Mouse (Mus musculus): Measurements from ENCODE around the gene Ddx39b. TPM values are rescaled to one million over a fixed set of nuclear protein-coding genes. Genes with fewer than 3 reads are reported as not detected.
"Not testable (repeated sequence)": the region's sequence is repeated elsewhere in the genome, so short reads cannot be mapped to it uniquely, and the experiment has no call there.

Ddx39b gene
- total RNA-seq, 2 experiments from 2014 or later, result 221 to 230 TPM

GRCm38 (mm10) chr17:35219601-35220041 lies 21.9 kb upstream of the Ddx39b start:
- no peak for DNase-seq

GRCm38 (mm10) chr17:35220156-35220952 lies 21.2 kb upstream of the Ddx39b start, which contains the start of gene Gm16181:
Gene Gm16181, plus strand, starts transcription at chr17:35220834.
- peak; percentile 68 for DNase-seq

GRCm38 (mm10) chr17:35222299-35222698 lies 19.2 kb upstream of the Ddx39b start:
- DNase-seq, result no peak

DNA sequence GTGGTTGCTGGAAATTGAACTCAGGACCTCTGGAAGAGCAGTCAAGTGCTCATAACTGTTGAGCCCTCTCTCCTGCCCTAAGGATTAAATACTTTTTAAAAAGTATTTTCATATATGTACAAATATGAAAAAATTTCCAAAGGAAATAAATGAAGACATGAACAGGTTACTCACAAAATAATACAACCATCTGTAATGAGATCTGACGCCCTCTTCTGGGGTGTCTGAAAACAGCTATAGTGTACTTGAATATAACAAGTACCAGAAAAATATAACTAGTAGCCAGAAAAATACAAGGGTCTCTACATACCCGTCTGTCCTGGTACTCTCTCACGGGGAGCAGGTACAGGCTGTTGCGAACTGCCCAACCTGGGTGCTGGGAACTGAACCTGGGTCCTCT lies 16.9 kb upstream of the Ddx39b start:
- no peak for DNase-seq

- DNase-seq, result no peak
These were observed 16.1 kb upstream of the Ddx39b start for GRCm38 (mm10) chr17:35225456-35225855.

DNA sequence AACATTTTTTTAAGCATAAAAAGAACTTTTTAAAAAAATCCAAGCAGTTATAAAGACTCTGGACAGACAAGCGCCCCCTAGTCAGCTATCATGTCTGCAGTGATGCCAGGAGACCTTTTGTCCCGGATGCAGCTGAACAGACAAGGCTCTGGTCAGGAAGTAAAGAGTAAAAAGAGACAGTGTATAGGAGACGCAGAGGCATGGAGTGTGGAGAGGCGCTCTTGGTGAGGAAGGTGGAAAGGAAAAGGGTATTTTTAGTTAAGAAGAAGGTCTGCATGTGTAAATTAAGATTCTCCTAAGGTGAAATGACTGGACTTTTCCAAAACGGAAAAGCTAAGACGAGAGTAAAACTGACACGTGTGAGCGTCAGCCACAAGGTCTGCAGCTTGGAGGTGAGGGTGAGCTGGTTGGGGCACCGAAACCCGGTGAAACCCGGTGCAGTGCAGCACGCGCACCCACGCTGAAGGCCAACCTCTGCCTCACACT lies 14.9 kb upstream of the Ddx39b start:
- DNase-seq, result no peak

GRCm38 (mm10) chr17:35231022-35231421 lies 10.5 kb upstream of the Ddx39b start:
- DNase-seq, result no peak

DNA sequence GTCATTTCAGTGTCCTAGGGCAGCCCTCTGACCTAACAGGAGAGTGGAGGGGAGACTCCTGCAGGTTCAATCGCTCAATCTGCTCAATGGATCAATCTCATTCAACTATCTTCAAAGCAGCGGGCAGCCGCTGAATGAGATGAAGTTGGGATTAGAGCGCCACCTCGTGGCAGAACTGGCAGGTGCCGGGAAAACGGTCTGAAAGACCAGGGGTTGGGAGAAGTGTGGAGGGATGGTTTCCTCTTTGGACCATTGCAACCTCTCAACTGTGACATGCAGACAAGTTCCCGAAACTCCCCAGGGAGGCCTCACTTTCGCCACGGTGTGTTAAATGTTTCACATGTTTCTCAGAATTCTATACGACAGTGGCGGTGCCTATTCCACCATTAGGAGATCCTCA lies 9.5 kb upstream of the Ddx39b start:
- peak; percentile 92 for DNase-seq

GRCm38 (mm10) chr17:35232659-35233058 lies 8.9 kb upstream of the Ddx39b start:
- DNase-seq, result no peak

DNA sequence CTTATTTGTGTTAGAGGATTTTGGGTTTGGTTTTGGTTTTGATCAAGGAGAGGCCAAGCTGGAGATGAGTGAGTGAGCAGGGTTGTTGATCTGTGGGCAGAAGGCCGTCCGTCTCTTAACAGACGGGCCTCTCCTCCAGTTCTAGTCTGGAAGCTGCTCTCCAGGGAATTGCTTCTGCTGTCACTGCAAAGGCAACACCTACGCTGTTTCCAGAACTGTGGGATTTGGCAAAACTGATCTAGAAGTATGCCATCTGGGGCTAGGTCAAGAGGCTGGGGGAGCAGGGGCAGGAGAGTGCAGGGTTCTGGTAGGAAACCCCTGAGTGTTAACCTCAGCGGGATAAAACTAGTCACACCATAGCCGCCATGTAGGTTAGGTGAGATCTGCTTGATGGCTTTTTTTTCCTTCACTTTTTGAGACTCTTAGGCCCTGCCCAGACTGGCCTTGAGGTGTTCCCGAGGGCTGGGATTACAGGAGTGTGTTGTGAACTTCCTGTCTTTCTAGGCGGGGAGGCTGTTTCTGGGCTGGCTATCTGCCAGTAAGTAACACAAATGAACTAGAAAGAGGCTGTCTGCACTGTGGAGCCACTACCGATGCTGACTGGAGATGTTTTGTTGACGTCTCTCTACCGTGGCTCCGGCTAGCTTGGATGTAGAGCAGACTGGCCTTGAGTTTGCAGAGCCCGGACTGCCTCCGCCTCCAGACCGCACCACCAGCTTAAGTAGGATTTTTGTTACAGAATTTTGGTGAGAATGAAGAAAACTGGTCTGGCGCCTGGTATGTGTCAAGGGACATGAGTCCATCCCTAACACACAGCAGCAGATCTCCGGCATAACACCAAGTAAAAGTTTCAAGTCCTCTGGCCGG lies 8.2 kb upstream of the Ddx39b start, which contains the start of gene Atp6v1g2:
Gene Atp6v1g2 (plus strand): TSS at position 547 of the 867 bp plus-strand sequence.
- DNase-seq, result no peak

DNA sequence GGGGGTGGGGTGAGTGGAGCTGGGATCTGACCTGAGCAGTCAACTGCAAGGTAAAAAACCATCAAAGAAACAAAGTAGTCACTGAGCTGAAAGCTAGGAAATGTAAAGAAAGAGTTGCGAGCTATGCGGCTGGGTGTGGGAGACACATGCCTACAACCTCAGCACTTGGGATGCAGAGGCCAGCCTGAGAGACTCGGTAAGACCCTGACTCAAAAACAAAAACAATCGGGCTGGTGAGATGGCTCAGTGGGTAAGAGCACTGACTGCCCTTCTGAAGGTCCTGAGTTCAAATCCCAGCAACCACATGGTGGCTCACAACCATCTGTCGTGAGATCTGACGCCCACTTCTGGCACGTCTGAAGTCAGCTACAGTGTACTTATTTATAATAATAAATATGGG lies 7.5 kb upstream of the Ddx39b start:
- DNase-seq, result not testable (repeated sequence)

DNA sequence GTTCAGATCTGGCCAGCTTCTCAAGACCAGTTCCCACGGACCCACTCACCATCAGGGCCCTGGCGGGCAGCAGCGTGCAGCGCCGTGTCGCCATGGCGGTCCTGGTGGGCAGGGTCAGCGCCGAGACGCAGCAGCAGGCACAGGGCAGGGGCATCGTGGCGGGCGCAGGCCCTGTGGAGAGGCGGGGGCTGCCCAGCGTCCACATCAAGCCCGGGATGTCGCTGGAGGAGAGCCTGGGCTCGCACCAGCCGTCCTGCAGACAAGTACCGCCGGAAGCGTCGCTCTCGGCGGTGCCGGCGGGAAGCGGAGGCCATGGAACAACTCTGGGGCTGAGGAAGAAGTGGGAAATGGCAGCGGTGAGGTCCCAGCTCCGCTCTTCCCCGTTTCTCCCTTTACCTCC lies 6.6 kb upstream of the Ddx39b start:
- DNase-seq, result peak; percentile 53

GRCm38 (mm10) chr17:35235614-35236389 lies 5.7 kb upstream of the Ddx39b start, which contains the start of gene Nfkbil1:
Gene Nfkbil1, minus strand, starts transcription at chr17:35235792.
- DNase-seq, result peak; percentile 90

DNA sequence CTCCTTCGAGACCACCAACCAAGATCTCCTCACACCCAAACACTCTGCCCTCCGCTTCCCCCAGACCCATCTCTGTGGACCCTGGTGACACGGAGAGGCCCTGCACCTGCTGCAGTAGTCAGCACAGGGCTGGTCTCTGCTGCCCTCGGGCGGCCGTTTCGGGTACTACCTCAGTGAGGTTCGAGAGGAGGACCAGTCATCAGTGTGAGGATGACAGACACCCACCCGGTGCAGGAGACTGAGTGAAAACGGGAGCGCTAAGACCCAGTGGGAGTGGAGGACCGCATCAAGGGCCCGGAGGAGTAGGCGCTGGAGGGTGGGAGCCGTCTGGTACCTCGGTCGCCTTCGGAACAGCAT lies 5.2 kb upstream of the Ddx39b start:
- peak; percentile 99 for DNase-seq

DNA sequence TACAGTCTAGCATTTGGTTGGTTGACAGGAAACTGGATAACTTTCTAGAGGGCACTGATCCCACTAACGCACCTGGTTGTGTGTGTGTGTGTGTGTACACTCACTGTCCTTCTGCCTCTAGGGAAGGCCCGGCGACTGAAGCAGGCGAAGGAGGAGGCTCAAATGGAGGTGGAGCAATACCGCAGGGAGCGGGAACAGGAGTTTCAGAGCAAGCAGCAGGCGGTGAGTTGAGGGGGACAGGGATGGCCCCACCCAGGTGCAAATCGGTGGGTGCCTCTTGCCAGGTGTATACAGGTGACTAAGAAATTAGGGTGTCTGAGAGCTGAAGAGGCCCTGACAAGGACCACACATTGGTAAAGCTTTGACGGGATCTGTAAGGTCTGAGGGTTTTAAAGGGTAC lies 4.5 kb upstream of the Ddx39b start:
- no peak for DNase-seq

- DNase-seq, result no peak
These were observed 4.0 kb upstream of the Ddx39b start for GRCm38 (mm10) chr17:35237504-35237903.

DNA sequence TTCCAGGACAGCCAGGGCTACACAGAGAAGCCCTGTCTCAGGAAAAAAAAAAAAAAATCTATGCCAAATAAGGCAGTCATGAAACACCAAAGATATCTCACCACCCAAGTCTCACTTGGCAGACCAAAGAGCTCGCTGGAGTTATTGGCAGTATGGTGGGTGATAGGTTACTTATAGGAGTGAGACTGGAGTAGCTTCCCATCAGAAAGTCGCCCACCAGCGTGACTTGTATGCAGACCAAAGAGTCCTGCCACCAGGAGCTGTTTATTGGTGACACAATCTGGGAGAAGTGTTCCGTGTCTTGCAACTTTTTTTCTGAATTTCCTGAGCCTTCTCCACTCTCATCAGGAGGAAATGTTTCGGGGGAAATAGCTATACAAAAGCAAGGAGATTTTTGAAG lies 1.8 kb upstream of the Ddx39b start:
- DNase-seq, result no peak

DNA sequence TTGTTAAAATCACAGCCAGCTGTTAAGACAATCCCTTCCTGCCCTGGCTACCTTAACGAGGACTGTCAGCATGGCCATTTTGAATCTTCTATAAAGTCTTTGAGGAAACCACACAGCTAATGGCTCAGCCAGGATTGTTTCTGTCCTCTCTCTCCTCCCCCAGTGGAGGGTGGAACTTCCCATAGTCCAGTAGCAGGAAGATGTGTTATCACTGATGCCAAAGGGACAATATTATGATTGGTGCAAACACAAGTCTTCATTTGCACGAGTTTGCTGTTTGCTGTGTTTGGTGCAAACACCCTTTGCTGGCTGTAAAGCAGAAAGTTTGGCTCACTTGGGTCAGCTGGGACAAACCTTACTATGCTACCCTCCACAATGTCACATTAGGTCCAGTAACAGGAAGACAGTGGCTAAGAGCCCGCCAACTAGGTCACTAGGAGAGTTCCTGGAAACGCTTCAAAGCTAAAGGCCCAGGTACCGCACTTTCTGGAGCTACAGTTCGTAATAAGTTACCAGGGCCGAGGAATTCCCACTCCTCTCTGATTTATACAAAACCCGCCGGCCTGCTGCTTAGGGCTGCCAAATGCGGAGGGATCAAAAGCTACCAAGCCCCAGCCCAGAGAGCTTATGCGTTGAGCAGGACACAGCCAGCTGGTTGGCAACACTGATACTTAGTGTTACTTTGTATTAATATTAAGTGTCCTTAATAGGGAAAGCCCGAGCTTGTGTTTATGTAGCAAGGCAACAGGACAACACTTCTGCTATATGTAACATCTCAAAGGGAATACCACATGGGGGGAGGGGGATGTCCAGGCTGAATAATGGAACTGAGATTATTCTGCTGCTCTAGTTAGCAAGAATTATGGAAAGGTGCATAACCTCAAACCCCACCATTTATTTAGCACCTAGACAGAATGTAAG lies 902 bp upstream of the Ddx39b start:
- DNase-seq, result no peak

DNA sequence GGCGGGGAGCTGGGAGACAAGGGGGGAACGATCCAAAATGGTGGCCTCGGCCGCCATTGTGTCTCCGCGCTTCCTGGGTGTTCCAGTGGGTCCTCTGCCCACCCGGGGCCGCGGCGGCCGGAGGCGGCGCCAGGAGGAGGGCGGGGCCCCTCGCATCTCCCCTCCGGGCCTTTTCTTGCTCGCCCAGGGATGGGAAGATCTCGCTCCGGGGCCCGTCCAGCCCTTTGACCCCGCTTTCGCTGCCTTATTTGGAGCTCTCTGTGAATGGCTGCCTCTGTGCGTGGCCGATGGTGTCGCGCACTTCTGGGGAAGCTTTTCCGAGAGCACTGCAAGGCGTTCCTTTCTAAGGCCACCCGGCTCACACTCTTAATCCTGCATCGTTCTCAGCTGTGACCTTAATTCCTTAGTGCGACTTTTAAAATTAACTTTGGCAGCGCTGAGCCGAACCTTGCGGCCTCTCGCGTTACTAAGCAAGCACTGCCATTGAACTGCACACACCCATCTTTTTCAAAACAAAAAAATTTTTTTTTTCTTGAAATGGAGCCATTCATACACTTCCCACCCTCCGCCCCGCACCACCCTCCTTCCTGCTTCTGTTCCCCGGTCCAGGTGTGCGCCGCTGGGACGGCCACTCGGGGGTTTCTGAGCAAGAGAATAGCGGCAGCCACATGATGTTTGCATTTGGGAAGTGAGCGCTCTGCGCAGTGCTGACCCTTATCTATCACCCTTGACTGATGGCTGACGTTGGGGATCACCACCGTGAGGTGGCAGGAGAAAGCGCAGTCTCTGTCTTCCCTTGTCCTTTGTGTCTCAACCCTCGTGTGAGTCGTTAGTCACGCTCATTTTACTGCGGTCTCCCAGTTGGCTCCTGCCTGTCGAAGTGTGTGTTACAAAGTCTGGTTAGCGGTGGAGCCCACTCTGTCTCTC lies 732 bp downstream of the Ddx39b start:
- peak; percentile 76 for DNase-seq

GRCm38 (mm10) chr17:35243086-35243485 lies 1.5 kb downstream of the Ddx39b start:
- DNase-seq, result peak; percentile 72
